Mouse (Mus musculus) neutrophil, adult 5-6 weeks (primary cell): Measurements from ENCODE around the gene Myl9. TPM values are rescaled to one million over a fixed set of nuclear protein-coding genes. Genes with fewer than 3 reads are reported as not detected.
A peak's percentile ranks its signal among the peaks of the same experiment; 100 is the strongest.
"Not testable (repeated sequence)": the region's sequence is repeated elsewhere in the genome, so short reads cannot be mapped to it uniquely, and the experiment has no call there.

Experiments
- ATAC-seq: fragments of 151-379, 151-347 bp; 2 replicates; pipeline ENCODE4 v1.8.0; 2017; ENCODE audit warnings: mild to moderate bottlenecking, moderate TSS enrichment; ENCODE audit not compliant: insufficient number of reproducible peaks, poor library complexity, low FRiP score, severe bottlenecking; ENCODE audit errors: extremely low read depth
- total RNA-seq: library from RNA; stranded (forward); fragments of 200-1000 nt; gene quantifications from 2 replicates; pipeline ENCODE4 v1.2.3, GENCODE M21; 2017

Myl9 gene
- total RNA-seq, 1 experiment from 2014 or later, result 22.3 TPM

DNA sequence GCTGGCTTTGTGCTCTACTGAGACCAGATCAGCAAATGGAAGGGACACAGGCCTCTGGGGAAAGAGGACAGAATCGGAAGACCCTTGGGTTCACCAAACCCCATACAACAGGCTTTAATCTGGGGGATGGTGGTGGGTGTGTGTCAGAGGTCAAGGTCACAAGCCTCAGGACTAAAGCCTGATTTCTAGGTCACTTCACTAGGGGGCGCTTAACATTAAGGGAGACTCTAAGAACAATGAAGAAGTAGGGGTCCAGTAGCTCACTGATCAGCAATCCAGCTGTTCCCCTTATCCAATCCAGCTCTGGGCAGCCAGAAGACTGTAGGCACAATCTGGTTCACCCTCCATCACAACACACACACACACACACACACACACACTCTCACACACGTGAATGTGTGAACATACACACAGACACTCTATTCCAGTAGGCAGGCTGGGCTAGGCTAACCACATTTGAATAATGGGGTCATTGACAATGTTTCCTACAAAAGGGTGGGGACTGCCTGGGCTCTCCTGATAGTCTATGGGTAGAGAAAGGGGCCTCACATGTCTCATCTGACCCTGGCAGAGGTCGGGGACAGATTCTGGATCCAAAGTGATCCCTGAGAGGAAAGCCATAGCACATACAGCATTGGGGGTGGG is 6.7 kb downstream of the Myl9 start:
- ATAC-seq, result no peak

DNA sequence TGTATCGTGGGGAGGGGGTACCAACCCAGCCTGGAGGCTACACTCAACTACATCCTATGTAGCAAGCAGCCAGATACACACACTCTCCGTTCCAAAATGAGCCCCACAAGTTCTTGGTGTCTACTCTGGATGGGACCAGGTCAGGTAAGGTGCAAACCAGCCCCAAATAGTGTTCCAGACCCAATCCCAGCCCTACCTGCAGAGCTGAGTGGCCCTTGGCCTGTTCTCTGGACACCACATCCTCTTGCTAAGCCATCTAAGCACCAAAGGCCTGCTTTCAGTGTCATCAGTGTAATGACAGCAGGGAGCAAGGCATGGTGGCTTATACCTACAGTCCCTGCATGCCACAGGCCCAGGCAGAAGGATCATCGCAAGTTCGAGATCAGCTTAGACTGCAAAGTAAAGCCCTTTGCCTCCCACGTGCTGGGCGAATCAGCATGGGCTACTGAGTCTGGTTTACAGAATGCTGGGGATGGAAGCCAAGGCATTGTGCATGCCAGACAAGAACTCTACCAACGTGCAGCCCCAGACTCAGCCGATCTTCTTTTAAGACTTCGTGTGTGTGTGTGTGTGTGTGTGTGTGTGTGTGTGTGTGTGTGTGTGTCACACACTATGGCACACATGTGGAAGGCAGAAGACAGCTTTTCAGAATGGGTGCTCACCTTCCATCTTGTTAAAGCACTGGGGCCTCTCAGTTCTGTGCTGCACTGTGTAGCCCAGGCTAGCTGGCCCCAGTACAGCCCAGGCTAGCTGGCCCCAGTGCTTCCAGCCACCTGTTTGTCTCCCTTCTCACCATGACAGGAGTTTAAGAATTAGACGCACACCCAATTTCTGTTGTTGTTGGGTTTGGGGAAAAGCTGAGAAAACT is 7.5 kb downstream of the Myl9 start:
- no peak for ATAC-seq

DNA sequence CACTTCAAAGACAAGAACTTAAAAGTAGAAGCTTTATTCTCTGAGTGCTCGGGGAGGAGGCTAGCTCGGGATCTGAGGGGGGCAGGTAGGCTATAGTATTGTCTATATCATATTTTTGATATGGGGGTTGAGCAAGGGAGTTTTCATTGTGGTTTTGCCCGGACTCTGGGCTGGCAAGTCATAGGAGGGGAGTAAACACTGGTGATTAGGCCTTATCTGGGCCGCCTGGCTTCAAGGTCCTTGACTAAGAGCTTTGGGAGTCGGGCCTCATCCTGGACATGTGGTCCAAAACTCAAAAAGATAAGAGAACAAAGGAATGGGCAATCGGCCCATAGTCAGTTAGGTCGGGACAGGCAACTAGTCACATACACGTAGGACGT is 8.1 kb downstream of the Myl9 start:
- ATAC-seq, result no peak

DNA sequence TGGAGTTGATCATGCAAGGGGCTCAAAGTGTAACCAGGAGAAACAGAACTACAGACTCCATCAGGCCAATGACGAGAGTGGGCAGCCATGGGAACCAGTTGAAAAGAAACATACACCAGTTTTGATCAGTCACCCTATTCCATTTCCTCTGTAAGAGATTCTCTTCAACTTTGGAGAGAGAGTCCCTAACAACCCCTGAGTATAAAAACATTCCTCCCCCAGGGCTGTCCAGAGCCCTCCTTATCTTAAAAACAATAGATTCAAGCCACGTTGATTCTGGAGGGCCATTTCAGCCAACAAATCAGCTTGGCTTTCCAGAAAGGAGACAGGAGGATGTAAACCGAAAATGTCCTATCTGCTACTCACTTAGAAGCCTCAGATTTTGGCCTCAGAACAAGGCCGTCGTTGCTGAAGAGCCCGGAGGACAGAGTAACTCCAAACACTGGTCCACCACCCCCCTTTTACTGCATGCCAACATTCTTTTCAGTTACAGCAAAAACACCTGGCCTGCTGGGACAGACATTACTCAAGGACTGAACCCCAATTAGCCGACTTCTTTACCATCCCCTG is 8.9 kb downstream of the Myl9 start:
- ATAC-seq, result no peak

DNA sequence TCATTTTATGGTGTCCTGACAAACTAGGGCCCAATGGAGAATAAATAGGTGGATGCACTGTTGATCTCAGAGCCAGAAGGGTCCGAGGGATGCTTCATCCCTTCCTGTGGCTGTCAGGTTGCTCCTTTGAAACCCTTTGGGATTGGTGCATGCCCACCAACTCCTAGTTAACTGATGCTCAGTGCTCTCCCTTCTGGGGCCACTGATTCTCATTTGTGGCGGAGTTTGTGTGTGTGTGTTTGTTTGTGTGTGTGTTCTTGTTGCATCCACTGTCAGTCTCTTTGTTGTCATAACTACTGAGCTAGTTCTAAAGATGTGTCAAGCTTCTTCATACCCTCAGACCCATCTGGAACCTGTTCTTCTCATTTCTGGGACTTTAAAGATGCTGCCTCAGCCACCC is 9.7 kb downstream of the Myl9 start:
- ATAC-seq, result no peak

DNA sequence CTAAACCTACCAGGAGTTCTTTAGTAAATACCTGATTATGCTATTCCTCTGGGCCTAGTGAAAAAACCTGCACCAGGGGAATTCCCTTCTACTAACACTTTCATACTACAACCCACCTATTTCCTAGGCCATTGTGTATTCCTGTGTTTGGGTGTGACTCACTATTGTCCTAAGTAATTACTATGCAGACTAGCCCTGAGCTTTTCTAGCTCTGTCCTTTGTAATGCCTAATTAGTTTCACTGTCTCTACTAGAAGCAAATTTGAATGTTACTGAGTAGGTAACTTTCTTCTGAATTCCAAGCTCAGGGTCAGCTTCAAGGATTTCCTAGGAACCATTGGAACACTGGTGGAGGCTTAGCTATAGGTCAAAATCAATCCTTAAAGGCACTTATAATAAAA is 11.1 kb downstream of the Myl9 start:
- ATAC-seq, result not testable (repeated sequence)

DNA sequence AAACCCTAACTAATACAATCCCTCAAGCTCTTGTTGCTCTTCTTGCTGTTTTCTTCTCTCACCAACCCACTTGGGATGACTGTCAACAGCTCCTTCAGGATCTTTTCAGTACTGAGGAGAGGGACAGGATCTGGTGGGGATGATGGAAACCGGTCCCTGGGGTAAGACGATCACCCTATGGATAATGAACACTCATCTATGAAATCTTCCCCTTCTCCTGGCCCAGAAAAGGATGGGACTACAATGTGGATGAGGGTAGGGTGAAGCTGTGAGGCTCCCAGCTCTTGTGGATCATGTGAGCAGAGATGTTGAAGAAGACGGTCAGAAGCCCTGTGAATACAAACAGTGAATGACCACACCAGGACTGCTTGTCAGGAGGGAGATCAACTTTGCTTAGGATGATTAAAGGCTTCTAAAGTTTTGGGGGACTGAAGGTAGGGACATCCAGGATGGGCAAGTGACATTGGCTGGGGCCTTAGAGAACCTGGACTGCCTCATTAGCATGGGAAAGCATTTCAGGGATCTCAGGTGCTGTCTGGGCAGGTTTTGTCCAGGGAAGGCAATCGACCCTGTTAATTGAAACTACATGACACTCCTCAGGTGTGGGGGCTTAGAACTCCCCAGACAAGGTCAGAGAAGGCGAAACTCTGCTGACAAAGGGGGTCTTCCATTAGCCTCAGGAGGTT is 12.0 kb downstream of the Myl9 start:
- ATAC-seq, result no peak

DNA sequence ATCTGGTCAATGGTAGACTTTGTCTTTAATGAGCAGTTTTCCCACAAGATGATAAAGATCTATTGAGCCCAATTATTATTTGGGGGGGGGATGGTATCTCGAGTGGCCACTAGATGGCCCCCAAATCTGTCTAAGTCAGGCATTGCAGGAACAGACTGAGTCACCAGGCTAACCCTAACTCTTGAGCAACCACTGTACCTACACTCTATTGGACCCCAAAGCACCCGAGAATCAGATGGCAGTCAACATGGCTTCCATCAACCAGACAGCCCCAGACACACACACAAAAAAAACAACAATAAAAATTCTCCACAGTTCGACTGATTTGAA is 12.5 kb downstream of the Myl9 start:
- peak; percentile 64; the same call in 1 of the 2 replicates for ATAC-seq

DNA sequence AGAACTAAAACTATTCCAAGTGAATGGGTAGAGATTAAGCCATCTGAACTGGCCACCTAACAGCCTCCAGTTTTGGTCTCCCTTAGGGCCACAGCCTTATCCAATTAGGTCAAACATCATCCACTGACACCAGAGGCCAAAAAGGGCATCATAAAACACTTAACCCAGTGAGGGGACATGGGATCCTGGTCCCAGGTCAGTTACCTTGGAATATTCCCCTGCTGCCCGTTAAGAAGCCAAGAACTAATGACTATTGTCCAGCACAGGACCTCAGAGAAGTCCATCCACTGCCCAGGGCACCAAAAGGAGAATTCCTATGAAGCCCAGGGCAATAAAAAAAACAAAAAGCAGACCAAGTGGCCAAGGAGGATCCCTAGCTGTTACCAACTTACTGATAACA is 13.6 kb downstream of the Myl9 start:
- no peak for ATAC-seq

DNA sequence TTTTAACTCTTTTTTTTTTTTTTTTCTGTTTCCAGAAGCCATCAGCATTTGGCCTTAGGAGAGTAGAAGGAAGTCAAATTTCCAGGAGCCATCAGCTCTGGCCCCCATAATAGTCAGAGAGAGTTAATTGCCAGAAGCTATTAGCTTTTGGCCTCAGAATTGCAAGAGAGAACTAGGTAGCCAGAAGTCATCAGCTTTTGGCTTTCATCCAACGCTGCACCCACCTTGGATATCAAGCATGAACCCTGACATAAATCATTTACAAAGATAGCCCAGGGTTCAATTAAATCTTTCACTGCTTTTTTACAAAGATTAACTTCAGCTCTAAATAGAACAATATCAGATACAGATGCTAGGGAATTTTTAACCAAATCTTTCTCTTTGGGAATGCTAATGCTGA is 23.3 kb downstream of the Myl9 start:
- ATAC-seq, result no peak

DNA sequence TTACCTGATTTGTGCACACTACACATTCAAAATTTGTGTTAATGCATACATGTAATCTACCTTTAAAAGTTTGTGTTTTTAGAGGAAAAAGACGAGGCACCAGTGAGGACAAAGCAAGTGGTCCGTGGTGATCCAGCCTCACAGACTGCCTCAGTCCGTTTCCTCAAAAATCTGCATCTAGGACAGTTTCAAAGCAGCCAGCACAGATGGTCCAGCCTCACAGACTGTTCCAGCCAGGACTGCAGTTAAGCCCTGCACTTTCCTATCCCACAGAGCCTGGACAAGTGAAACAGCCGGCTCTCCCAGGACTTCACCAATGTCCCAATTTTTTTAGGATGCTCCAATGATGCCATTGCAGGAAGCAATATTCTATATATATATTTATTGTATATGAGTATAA is 25.8 kb downstream of the Myl9 start:
- ATAC-seq, result no peak

DNA sequence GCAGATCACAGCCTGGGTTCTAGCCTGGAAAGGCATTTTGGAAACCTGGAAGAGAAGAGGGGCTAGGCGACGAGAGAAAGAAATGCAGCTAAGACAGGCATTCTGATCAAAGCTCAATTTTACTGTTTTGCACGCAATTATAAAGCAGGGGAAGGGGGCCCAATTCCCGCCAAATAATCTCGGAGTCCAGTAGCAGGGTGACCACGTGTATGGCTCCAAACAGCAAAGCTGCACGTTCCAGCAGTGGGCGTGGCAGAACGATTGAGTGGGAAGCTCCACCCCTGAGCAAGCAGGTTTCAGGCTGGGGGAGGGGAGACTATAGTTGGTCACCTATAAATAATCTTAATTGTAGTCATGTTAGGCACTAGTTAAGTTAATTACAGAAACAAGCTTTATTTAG is 26.9 kb downstream of the Myl9 start:
- ATAC-seq, result not testable (repeated sequence)

DNA sequence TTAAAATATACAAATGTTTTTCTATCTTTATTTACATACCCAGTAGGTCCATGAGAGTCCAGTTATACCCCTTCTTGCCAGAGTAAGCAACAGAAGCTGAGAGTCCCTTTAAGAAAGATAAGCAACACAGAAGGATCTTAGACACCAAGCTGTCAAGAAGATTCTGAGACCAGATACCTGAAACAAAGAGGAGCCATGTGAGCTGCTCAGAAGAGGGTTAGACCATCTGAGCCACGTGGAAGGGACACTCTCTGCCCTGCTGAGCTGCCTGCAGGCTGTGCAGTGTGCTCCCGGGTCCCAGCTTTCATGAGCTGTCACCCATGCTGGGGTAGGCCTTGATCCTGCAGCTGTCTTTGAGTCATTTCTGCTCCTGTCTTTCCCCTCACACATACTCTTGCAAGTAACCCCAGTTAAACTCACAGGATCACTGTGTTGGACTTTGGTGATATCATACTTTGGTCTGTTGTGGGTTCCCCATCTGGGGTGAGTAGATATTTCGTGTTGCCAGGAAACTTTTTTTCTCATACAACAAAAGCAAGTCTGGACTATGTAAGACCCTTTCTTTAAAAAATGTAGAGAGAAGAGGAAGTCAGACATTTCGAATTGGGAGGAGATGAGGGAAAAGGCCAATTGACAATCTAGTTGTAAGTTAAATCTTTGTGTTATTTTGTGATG is 28.6 kb downstream of the Myl9 start:
- no peak for ATAC-seq

DNA sequence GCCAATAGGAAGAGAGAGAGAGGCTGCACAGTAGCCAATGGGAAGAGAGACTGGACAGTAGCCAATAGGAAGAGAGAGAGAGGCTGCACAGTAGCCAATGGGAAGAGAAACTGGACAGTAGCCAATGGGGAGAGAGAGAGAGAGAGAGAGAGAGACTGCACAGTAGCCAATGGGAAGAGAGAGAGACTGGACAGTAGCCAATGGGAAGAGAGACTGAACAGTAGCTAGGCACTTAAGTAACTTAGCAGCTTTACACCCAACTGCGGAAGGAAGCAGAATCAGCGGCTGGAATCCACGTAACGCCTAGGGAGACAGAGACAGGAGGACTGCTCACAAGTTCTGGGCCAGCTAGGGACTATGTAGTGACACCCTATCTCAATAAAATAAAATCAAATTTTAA is 29.4 kb downstream of the Myl9 start:
- ATAC-seq, result no peak

DNA sequence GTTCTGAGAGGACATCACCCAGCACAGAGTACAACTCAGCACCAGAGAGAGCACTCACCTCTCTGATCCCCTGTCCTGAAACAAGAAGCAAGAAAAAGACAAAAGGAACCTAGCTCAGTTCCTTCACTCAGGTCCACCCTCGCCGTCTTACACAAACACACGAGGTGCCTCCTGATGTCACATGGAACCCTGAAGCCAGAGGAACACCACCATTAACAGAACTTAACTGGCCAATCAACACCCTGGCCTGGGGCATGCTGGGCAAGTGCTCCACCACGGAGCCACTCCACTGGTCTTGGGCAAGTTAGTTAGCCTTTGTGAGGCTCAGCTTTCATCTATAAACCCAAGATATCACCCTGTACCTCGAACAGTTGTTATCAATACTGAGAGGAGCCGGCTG is 31.7 kb downstream of the Myl9 start:
- no peak for ATAC-seq

DNA sequence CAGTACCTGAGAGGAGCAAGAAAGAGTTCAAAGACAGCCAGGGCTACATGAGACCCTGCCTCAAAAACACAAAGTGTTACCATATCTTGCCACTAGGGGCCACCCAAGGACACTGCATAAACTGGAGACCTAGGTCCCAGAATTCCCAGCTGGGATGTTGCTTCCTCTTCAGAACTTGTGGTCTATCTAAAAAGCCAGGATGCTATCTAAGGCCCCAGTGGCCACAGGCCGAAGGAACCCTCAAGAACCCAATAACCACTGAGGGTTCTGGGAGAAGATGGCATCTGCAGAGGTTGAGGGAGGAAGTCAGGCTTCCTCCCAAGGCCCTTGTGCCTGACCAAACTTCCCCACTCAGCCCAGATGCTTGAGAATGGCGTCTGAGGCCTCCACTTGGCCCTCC is 34.4 kb downstream of the Myl9 start:
- ATAC-seq, result peak; percentile 33; the same call in 1 of the 2 replicates

DNA sequence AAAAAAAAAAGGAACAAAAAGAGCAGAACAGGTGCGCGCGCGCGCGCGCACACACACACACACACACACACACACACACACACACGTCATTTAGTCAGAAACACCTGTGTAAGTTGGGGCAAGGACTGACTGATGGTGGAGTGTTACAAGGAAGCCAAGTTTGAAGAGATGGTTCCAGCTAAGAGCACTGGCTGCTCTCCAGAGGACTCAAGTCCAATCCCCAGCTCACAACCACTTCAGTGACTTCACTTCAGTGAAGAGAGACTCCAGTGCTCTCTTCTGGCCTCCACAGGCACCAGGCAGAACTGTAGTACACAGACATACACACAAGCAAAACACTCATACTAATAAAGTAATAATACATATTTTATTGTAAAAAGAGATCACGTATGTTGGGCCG is 35.5 kb downstream of the Myl9 start:
- no peak for ATAC-seq

DNA sequence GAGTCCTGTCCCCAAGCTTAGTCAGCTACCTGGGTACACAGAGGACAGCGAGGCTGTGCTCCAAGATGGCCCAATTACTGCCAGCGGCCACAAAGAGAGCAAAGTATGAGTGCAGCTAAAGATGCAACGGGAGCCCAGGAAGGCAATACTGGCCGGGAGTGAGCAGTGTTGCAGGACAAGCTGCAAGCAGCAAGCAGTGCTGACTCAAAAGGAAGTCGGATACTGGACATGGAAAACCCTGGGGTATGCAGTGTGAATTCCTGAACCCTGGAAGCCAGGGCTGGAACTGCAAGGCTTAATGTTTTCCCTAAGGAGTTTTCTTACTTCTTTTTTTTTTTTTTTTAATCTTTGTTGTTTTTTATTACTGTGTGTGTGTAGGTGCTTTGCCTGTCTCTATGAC is 36.3 kb downstream of the Myl9 start:
- no peak for ATAC-seq

DNA sequence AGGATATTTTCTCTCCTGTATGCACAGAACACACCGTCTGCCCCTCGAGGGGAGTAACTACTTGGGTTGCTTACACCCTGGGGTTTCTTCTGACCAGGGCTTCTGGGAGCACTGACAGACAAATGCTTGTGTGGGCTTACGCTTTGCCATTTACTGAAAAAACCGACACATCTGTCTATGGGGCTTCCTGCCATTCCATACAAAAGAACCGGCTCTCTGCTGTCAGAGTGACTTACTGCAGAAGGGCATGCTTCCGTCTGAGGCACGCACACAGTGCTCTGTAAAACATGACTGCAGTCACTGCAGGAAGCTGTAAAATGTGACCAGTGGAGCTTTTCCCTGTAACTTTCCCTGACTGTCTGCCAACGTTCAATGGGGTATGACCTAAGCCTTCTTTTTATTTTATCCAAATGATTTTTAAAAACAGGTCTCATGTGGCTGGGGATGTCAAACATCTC is 39.2 kb downstream of the Myl9 start:
- ATAC-seq, result no peak
